Mouse (Mus musculus): ENCODE measurements around the gene Sh3bgr.

Sh3bgr gene

GRCm38 (mm10) chr16:96209789-96210188 lies 9.5 kb downstream of the Sh3bgr start:
- no peak for DNase-seq (ENCODE audit: low read depth in 1 of 2, low spot score in 2 of 2)

GRCm38 (mm10) chr16:96210856-96211255 lies 10.6 kb downstream of the Sh3bgr start:
- no peak for DNase-seq (ENCODE audit: low read depth in 1 of 2, low spot score in 2 of 2)

- DNase-seq (ENCODE audit: low read depth in 1 of 2, low spot score in 2 of 2), result no peak
Measured at GRCm38 (mm10) chr16:96213027-96213426, 12.8 kb downstream of the Sh3bgr start.

GRCm38 (mm10) chr16:96221491-96221890 lies 21.2 kb downstream of the Sh3bgr start:
- DNase-seq (ENCODE audit: low read depth in 1 of 2, low spot score in 2 of 2), result no peak

- no peak for DNase-seq (ENCODE audit: low read depth in 1 of 2, low spot score in 2 of 2)
Measured at GRCm38 (mm10) chr16:96221959-96222358, 21.7 kb downstream of the Sh3bgr start.

- DNase-seq (ENCODE audit: low read depth in 1 of 2, low spot score in 2 of 2), result no peak
Measured at GRCm38 (mm10) chr16:96222452-96222851, 22.2 kb downstream of the Sh3bgr start.

- no peak for DNase-seq (ENCODE audit: low read depth in 1 of 2, low spot score in 2 of 2)
Measured at GRCm38 (mm10) chr16:96228438-96228837, 28.2 kb downstream of the Sh3bgr start.

- DNase-seq (ENCODE audit: low read depth in 1 of 2, low spot score in 2 of 2), result no peak
Measured at GRCm38 (mm10) chr16:96229044-96229555, 28.9 kb downstream of the Sh3bgr start.

GRCm38 (mm10) chr16:96230411-96230810 lies 30.2 kb downstream of the Sh3bgr start:
- no peak for DNase-seq (ENCODE audit: low read depth in 1 of 2, low spot score in 2 of 2)

- no peak for DNase-seq (ENCODE audit: low read depth in 1 of 2, low spot score in 2 of 2)
Measured at GRCm38 (mm10) chr16:96231251-96231650, 31.0 kb downstream of the Sh3bgr start.

- no peak for DNase-seq (ENCODE audit: low read depth in 1 of 2, low spot score in 2 of 2)
Measured at GRCm38 (mm10) chr16:96231974-96232373, 31.7 kb downstream of the Sh3bgr start.

- no peak for DNase-seq (ENCODE audit: low read depth in 1 of 2, low spot score in 2 of 2)
Measured at GRCm38 (mm10) chr16:96233996-96234395, 33.7 kb downstream of the Sh3bgr start.

GRCm38 (mm10) chr16:96235366-96235970 lies 35.2 kb downstream of the Sh3bgr start, which contains the start of gene B3galt5:
Gene B3galt5, plus strand, starts transcription at chr16:96235801.
- no peak for DNase-seq (ENCODE audit: low read depth in 1 of 2, low spot score in 2 of 2)

- DNase-seq (ENCODE audit: low read depth in 1 of 2, low spot score in 2 of 2), result no peak
Measured at GRCm38 (mm10) chr16:96244496-96244895, 44.2 kb downstream of the Sh3bgr start.

- DNase-seq (ENCODE audit: low read depth in 1 of 2, low spot score in 2 of 2), result no peak
Measured at GRCm38 (mm10) chr16:96249635-96250034, 49.4 kb downstream of the Sh3bgr start.

- no peak for DNase-seq (ENCODE audit: low read depth in 1 of 2, low spot score in 2 of 2)
Measured at GRCm38 (mm10) chr16:96252146-96252545, 51.9 kb downstream of the Sh3bgr start.

- DNase-seq (ENCODE audit: low read depth in 1 of 2, low spot score in 2 of 2), result no peak
Measured at GRCm38 (mm10) chr16:96258429-96258828, 58.2 kb downstream of the Sh3bgr start.

GRCm38 (mm10) chr16:96271736-96272135 lies 71.5 kb downstream of the Sh3bgr start:
- no peak for DNase-seq (ENCODE audit: low read depth in 1 of 2, low spot score in 2 of 2)

GRCm38 (mm10) chr16:96272929-96273619 lies 72.8 kb downstream of the Sh3bgr start:
- DNase-seq (ENCODE audit: low read depth in 1 of 2, low spot score in 2 of 2), result no peak

GRCm38 (mm10) chr16:96276596-96276995 lies 76.3 kb downstream of the Sh3bgr start:
- no peak for DNase-seq (ENCODE audit: low read depth in 1 of 2, low spot score in 2 of 2)

Data from monocyte, adult 2 months (primary cell).